Mouse (Mus musculus): ENCODE results near the gene Krtcap2.

Krtcap2 gene

GRCm38 (mm10) chr3:89279153-89279890 is 33.6 kb downstream of the Krtcap2 start:
- peak; percentile 94 for DNase-seq (ENCODE audit: extremely low read depth, insufficient read length, low spot score)

GRCm38 (mm10) chr3:89280050-89280605 is 34.4 kb downstream of the Krtcap2 start:
- no peak for DNase-seq (ENCODE audit: extremely low read depth, insufficient read length, low spot score)

GRCm38 (mm10) chr3:89280606-89281511 is 35.1 kb downstream of the Krtcap2 start, which contains the start of gene Efna1:
TSS of gene Efna1 (minus strand) at chr3:89281142.
- DNase-seq (ENCODE audit: extremely low read depth, insufficient read length, low spot score) = peak; percentile 74

GRCm38 (mm10) chr3:89281579-89282290 is 36.0 kb downstream of the Krtcap2 start:
- DNase-seq (ENCODE audit: extremely low read depth, insufficient read length, low spot score) = peak; percentile 73

GRCm38 (mm10) chr3:89282291-89282643 is 36.5 kb downstream of the Krtcap2 start:
- no peak for DNase-seq (ENCODE audit: extremely low read depth, insufficient read length, low spot score)

- DNase-seq (ENCODE audit: extremely low read depth, insufficient read length, low spot score) = no peak
These were observed 38.5 kb downstream of the Krtcap2 start for GRCm38 (mm10) chr3:89284261-89284660.

- no peak for DNase-seq (ENCODE audit: extremely low read depth, insufficient read length, low spot score)
These were observed 39.8 kb downstream of the Krtcap2 start for GRCm38 (mm10) chr3:89285526-89285925.

GRCm38 (mm10) chr3:89287286-89287685 is 41.5 kb downstream of the Krtcap2 start:
- no peak for DNase-seq (ENCODE audit: extremely low read depth, insufficient read length, low spot score)

- peak; percentile 58 for DNase-seq (ENCODE audit: extremely low read depth, insufficient read length, low spot score)
These were observed 42.8 kb downstream of the Krtcap2 start for GRCm38 (mm10) chr3:89288503-89288928.

GRCm38 (mm10) chr3:89291874-89292273 is 46.1 kb downstream of the Krtcap2 start:
- no peak for DNase-seq (ENCODE audit: extremely low read depth, insufficient read length, low spot score)

- no peak for DNase-seq (ENCODE audit: extremely low read depth, insufficient read length, low spot score)
These were observed 46.5 kb downstream of the Krtcap2 start for GRCm38 (mm10) chr3:89292303-89292702.

- DNase-seq (ENCODE audit: extremely low read depth, insufficient read length, low spot score) = no peak
These were observed 47.6 kb downstream of the Krtcap2 start for GRCm38 (mm10) chr3:89293247-89293918.

- DNase-seq (ENCODE audit: extremely low read depth, insufficient read length, low spot score) = no peak
These were observed 48.4 kb downstream of the Krtcap2 start for GRCm38 (mm10) chr3:89294195-89294594.

- no peak for DNase-seq (ENCODE audit: extremely low read depth, insufficient read length, low spot score)
These were observed 50.0 kb downstream of the Krtcap2 start for GRCm38 (mm10) chr3:89295685-89296230.

- DNase-seq (ENCODE audit: extremely low read depth, insufficient read length, low spot score) = no peak
These were observed 51.1 kb downstream of the Krtcap2 start for GRCm38 (mm10) chr3:89296761-89297396.

GRCm38 (mm10) chr3:89298908-89299307 is 53.1 kb downstream of the Krtcap2 start:
- no peak for DNase-seq (ENCODE audit: extremely low read depth, insufficient read length, low spot score)

- no peak for DNase-seq (ENCODE audit: extremely low read depth, insufficient read length, low spot score)
These were observed 53.7 kb downstream of the Krtcap2 start for GRCm38 (mm10) chr3:89299499-89299898.
